Mouse (Mus musculus): ENCODE measurements at regions not wholly inside any gene's neighbourhood (a gene's known extent, or its start where the extent isn't known, plus 50 kb on each side); places are given as distances from the start of the nearest gene placed in this dataset.

DNA sequence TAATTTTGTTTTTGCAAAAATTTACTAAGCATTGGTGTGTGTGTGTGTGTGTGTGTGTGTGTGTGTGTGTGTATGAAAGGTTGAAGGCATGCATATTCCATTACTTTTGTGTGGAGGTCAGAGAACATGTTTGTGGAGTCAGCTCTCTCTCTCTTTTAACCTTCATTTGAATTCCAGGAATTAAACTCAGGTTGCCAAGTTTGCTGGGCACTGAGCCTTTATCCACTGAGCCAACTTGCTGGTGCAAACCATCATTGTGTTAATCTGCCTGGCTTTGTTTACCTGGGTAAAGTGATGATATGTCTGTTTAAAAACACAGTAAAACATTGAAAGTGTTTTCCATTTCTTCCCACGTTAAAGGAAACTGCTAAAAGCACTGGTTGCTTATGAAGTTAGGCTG is 154.7 kb upstream of the Kcnq5 start:
- WGBS, result 70% methylated on average over 1 of the region's 1 CpGs
- H3K27me3 ChIP-seq (ENCODE audit: control insufficient read depth, insufficient read depth, low read length), result no peaks in the 10 kb centered on the region
- no peaks in the 10 kb centered on the region for H3K4me1 ChIP-seq (ENCODE audit: control insufficient read depth, insufficient read depth, low read length)
- no peak overlapping the region for H3K4me2 ChIP-seq (replicated peaks; ENCODE audit: low read depth, low read length)
- H3K9ac ChIP-seq (ENCODE audit: low read depth, low read length), result no peak overlapping the region
- no peak for ATAC-seq (ENCODE audit: low FRiP score, low TSS enrichment)
- H3K36me3 ChIP-seq (ENCODE audit: control insufficient read depth, insufficient read depth, low read length), result no peaks in the 10 kb centered on the region
- H3K27ac ChIP-seq (ENCODE audit: low read depth, low read length), result no peak overlapping the region
- no peak overlapping the region for H3K4me3 ChIP-seq (ENCODE audit: low read length)
- H3K9me3 ChIP-seq (ENCODE audit: control insufficient read depth, low read length), result no peaks in the 10 kb centered on the region

DNA sequence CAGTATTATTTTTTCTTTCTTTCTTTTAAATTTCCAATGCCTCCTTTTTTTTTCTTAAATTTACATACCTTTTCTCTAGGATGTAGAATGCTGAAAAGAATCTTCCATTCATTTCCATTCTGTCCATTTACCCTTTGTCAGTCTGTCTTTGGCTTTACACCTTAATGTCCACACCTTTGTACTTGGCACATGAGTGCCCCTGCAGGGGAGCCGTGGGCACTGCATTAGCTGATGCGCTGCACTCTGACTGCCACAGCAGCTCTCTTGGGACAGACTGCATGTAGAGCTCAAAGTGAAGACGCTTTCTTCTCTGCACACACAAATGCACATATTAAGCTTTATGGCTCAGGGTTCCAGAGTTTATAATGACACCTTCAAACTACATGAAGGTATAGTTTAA is 143.8 kb upstream of the Kcnq5 start:
- no peaks in the 10 kb centered on the region for H3K9me3 ChIP-seq (ENCODE audit: control insufficient read depth, low read length)
- no peak overlapping the region for H3K27ac ChIP-seq (ENCODE audit: low read depth, low read length)
- H3K27me3 ChIP-seq (ENCODE audit: control insufficient read depth, insufficient read depth, low read length), result no peaks in the 10 kb centered on the region
- no peak for ATAC-seq (ENCODE audit: low FRiP score, low TSS enrichment)
- H3K9ac ChIP-seq (ENCODE audit: low read depth, low read length), result no peak overlapping the region
- no peak overlapping the region for H3K4me3 ChIP-seq (ENCODE audit: low read length)
- H3K4me2 ChIP-seq (replicated peaks; ENCODE audit: low read depth, low read length), result no peak overlapping the region
- 52% methylated on average over 3 of the region's 3 CpGs for WGBS
- no peaks in the 10 kb centered on the region for H3K36me3 ChIP-seq (ENCODE audit: control insufficient read depth, insufficient read depth, low read length)
- no peaks in the 10 kb centered on the region for H3K4me1 ChIP-seq (ENCODE audit: control insufficient read depth, insufficient read depth, low read length)

DNA sequence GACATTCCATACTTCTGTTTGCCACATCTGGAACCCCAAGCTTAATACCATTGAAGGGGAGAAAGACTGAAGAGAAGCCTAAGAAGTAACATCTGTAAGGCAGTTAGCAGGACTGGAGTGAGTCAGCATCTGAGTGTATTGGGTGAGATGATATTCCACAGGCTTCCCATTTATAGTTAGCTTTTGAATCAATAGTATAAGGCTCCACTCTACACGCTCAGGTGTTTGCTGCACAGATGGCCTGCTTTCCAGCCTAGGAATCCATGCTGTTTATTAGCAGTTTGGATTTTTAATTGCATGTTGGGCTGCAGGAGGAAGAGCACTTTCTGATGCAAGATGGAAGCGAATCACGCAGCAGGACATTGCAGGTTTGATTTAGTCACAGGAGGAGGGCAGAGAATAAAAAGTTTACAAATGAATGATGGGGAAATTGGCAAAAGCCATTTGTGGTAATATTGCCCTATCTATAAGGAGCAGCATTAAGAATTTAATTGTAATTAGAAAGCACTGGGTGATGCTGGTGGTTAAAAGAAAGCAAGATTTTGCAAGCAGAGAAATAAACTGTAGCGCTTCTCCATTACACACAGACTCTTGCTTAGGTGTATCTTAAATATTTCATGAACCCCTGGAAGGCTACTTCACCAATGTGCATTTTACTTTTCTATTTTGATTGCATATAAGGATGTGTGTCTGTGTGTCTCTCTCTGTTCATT is 109.8 kb upstream of the Kcnq5 start:
- WGBS, result 95% methylated on average over 4 of the region's 4 CpGs
- no peak overlapping the region for H3K9ac ChIP-seq (ENCODE audit: low read depth, low read length)

DNA sequence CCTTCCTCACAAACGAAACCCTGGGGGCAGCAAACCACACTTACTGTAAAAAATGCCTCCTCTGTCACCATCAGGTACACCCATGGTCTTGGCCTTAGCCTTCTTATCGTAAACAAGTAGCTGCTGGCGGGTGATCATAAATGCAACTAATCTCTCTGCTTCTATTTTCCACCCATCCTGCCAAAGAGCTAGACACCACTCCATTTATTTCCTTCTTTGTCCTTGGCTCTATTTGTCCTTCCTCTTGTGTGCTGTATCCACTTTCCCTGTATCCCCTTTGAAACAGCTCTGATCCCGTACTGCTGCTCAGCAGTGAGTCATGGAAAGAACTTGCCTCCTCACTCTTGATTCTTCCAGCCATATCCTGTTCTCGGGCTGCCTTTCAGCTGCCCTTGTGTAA is 108.3 kb upstream of the Kcnq5 start:
- H3K9me3 ChIP-seq (ENCODE audit: control insufficient read depth, low read length), result no peaks in the 10 kb centered on the region
- no peaks in the 10 kb centered on the region for H3K36me3 ChIP-seq (ENCODE audit: control insufficient read depth, insufficient read depth, low read length)
- no peak overlapping the region for H3K9ac ChIP-seq (ENCODE audit: low read depth, low read length)
- WGBS, result 75% methylated on average over 5 of the region's 5 CpGs
- no peak overlapping the region for H3K4me3 ChIP-seq (ENCODE audit: low read length)
- H3K27me3 ChIP-seq (ENCODE audit: control insufficient read depth, insufficient read depth, low read length), result no peaks in the 10 kb centered on the region
- no peaks in the 10 kb centered on the region for H3K4me1 ChIP-seq (ENCODE audit: control insufficient read depth, insufficient read depth, low read length)
- H3K4me2 ChIP-seq (replicated peaks; ENCODE audit: low read depth, low read length), result no peak overlapping the region
- no peak overlapping the region for H3K27ac ChIP-seq (ENCODE audit: low read depth, low read length)
- no peak for ATAC-seq (ENCODE audit: low FRiP score, low TSS enrichment)

More for the DNA sequence above, 109.8 kb upstream of the Kcnq5 start:
- Histone ChIP-seq H3K4me3 (ENCODE audit: low read length) (no peak overlapping the region), H3K27me3 (ENCODE audit: control insufficient read depth, insufficient read depth, low read length) (no peaks in the 10 kb centered on the region), H3K36me3 (ENCODE audit: control insufficient read depth, insufficient read depth, low read length) (no peaks in the 10 kb centered on the region), H3K4me2 (replicated peaks; ENCODE audit: low read depth, low read length) (no peak overlapping the region), H3K4me1 (ENCODE audit: control insufficient read depth, insufficient read depth, low read length) (no peaks in the 10 kb centered on the region), H3K27ac (ENCODE audit: low read depth, low read length) (no peak overlapping the region), H3K9me3 (ENCODE audit: control insufficient read depth, low read length) (no peaks in the 10 kb centered on the region)
- no peak for ATAC-seq (ENCODE audit: low FRiP score, low TSS enrichment)
